Mouse (Mus musculus): Measurements from ENCODE around the gene Dpp8. TPM values are rescaled to one million over a fixed set of nuclear protein-coding genes. Genes with fewer than 3 reads are reported as not detected.
A peak's percentile ranks its signal among the peaks of the same experiment; 100 is the strongest.
"Not testable (repeated sequence)": the region's sequence is repeated elsewhere in the genome, so short reads cannot be mapped to it uniquely, and the experiment has no call there.

The Dpp8 gene
- 100 to 1,000 TPM; 103 to 116 TPM for total RNA-seq (2021)
- long read RNA-seq, experiment 1, full-length matches to known transcripts: 32 of 76 reads
- long read RNA-seq, experiment 1, partial matches to known transcripts: 34 of 76 reads
- long read RNA-seq, experiment 1, other reads (novel, unspliced or antisense): 10 of 76 reads
- long read RNA-seq, experiment 2, full-length matches to known transcripts: 47 of 94 reads
- long read RNA-seq, experiment 2, partial matches to known transcripts: 32 of 94 reads
- long read RNA-seq, experiment 2, other reads (novel, unspliced or antisense): 15 of 94 reads

GRCm38 (mm10) chr9:65032269-65033108 is at the start of gene Dpp8:
Gene Dpp8, plus strand, starts transcription at chr9:65032414.
- peak; percentile 93 for DNase-seq

GRCm38 (mm10) chr9:64985037-64985794 is 47.0 kb upstream of the Dpp8 start:
- no peak for DNase-seq

GRCm38 (mm10) chr9:64985807-64986206 is 46.4 kb upstream of the Dpp8 start:
- no peak for DNase-seq

- no peak for DNase-seq
Measured at GRCm38 (mm10) chr9:64987651-64988050, 44.6 kb upstream of the Dpp8 start.

- no peak for DNase-seq
Measured at GRCm38 (mm10) chr9:64988443-64988842, 43.8 kb upstream of the Dpp8 start.

GRCm38 (mm10) chr9:64990291-64990690 is 41.9 kb upstream of the Dpp8 start:
- DNase-seq: no peak

- not testable (repeated sequence) for DNase-seq
Measured at GRCm38 (mm10) chr9:64995464-64995863, 36.8 kb upstream of the Dpp8 start.

GRCm38 (mm10) chr9:65001481-65001880 is 30.7 kb upstream of the Dpp8 start:
- DNase-seq: no peak

GRCm38 (mm10) chr9:65005737-65006136 is 26.5 kb upstream of the Dpp8 start:
- DNase-seq: no peak

GRCm38 (mm10) chr9:65010632-65011031 is 21.6 kb upstream of the Dpp8 start:
- DNase-seq: no peak

- DNase-seq: peak; percentile 39
Measured at GRCm38 (mm10) chr9:65011304-65011703, 20.9 kb upstream of the Dpp8 start.

- DNase-seq: no peak
Measured at GRCm38 (mm10) chr9:65015461-65016222, 16.6 kb upstream of the Dpp8 start.

- DNase-seq: no peak
Measured at GRCm38 (mm10) chr9:65016241-65016977, 15.8 kb upstream of the Dpp8 start.

- no peak for DNase-seq
Measured at GRCm38 (mm10) chr9:65016978-65017827, 15.0 kb upstream of the Dpp8 start.

GRCm38 (mm10) chr9:65017896-65018295 is 14.3 kb upstream of the Dpp8 start:
- no peak for DNase-seq

- DNase-seq: no peak
Measured at GRCm38 (mm10) chr9:65018588-65019121, 13.6 kb upstream of the Dpp8 start.

- no peak for DNase-seq
Measured at GRCm38 (mm10) chr9:65019146-65019545, 13.1 kb upstream of the Dpp8 start.

- DNase-seq: no peak
Measured at GRCm38 (mm10) chr9:65020128-65020527, 12.1 kb upstream of the Dpp8 start.

- peak; percentile 89 for DNase-seq
Measured at GRCm38 (mm10) chr9:65020991-65021886, 11.0 kb upstream of the Dpp8 start, which contains the start of gene Hacd3. Gene Hacd3, minus strand, starts transcription at chr9:65021693.

All from gastrocnemius, postnatal 10 days (tissue).